Mouse (Mus musculus): ENCODE measurements at regions not wholly inside any gene's neighbourhood (a gene's known extent, or its start where the extent isn't known, plus 50 kb on each side); places are given as distances from the start of the nearest gene placed in this dataset.
"Not testable (repeated sequence)": the region's sequence is repeated elsewhere in the genome, so short reads cannot be mapped to it uniquely, and the experiment has no call there.

DNA sequence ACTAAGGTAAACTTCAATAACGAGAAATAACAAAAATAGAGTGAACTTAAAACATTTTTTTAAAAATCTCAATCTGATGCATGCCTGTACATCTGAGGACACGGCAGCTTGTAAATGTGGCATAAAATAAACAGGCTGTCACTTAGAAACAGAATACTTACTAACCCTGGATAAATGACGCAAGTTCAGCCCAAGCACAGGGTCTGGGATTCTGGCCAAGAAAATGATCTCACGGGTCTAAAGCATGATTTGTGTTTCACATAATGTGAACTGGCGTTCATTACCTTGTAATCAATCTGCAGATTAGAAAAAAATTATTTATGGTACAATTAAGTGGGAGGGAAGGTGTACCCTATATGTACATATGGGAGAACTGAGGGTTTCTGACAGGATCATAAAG lies 512.1 kb upstream of the Vrk2 start:
- DNase-seq (ENCODE audit: extremely low read depth, insufficient read length, low spot score): no peak

DNA sequence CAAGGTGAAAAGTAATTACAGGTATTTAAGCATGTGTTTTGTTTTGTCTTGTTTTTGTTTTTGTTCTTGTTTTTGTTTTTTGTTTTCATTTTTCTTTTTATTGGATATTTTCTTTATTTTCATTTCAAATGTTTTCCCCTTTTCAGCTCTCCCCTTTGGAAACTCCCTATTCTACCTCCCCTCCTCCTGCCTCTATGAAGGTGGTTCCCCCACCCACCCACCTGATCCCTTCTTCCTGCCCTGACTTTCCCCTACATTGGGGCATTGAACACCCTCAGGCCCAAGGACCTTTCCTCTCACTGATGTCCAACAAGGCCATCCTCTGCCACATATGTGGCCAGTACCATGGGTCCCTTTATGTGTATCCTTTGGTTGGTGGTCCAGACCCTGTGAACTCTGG lies 509.1 kb upstream of the Vrk2 start:
- no peak for DNase-seq (ENCODE audit: extremely low read depth, insufficient read length, low spot score)

DNA sequence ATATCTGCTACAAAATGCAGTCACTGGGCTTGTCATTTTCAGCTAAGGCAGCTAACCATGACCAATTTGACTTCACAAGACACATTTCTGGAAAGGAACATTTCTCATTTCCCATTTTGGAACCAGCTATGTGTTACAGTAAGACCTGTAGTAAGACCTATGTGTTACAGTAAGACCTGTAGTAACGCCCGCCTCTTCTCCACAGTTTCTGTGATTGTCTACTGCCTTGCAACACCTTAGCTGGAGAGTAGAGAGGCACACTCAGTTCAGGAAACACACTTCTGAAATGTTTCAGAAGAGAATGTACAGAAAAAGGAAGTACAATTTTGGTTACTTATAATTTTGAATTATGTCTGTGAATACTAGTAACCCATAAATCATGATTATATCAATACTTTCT lies 508.2 kb upstream of the Vrk2 start:
- no peak for DNase-seq (ENCODE audit: extremely low read depth, insufficient read length, low spot score)

DNA sequence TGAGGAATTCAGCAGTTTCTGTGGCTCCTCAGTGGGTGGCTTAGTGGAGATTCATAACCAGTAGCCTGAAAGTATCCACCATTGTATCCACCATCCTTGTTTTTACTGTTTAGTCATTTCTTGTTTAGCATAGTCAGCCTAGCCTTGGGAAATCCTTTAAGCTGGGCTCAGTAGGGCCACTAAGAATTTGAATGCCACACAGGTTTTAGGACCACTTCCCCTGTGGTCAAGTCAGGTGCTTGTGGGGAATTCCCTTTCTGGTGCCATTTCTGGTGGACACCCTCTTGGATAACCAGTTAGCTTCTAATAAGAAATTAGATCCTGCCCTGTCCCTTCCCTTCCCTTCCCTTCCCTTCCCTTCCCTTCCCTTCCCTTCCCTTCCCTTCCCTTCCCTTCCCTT lies 502.8 kb upstream of the Vrk2 start:
- DNase-seq (ENCODE audit: extremely low read depth, insufficient read length, low spot score): no peak

DNA sequence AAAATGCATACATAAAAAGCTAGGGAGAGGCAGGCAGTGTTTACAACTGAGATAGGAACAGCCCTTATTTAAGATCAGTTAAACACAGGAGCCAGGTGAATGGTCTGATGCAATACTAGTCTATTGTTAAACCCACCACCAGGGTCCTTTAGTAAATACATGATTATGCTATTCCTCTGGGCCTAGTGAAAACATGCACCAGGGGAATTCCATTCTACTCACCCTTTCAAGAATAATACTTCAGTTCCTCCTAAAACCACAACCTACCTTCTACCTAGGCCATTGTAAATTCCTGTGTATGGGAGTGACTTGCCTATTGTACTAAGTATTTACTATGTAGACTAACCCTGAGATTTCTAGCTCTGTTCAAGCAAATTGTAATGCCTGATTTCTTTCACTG lies 501.7 kb upstream of the Vrk2 start:
- DNase-seq (ENCODE audit: extremely low read depth, insufficient read length, low spot score): not testable (repeated sequence)

DNA sequence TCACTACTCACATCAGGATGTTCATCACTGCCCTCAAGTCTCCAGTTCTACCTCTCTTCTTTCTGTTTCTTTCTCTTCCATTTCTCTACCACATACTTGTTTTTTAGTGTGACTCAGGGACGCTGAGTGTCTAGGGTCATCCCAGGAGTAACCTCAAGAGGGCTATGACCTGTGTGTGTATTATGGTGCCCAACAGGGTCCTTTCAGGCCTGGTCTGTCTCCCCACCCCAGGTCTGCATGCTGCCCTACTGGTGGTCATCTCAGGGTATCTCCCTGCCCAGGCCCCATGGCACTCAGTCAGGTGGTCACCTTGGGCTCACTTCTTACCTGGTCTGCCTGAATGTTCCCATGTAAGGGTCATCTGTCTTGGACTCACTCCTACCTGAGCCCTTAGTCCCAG lies 492.7 kb upstream of the Vrk2 start:
- no peak for DNase-seq (ENCODE audit: extremely low read depth, insufficient read length, low spot score)

DNA sequence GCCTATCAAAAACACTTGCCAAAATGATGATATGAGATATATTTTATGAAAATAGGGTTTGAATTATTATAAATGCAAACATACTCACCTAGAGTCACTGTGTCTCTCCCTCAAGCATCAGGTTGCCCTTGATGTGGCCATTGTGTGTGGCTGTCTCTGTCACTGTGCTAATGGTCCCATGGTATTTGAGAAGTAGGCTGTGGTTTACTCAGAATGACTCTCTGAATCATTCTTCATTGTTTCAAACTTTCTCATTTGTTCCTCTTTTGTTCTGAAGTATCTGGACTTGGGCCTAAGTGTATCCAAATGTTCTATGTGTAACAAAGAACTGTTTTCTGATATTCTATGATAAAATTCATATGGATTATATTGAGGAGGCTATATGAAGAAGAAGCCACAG lies 487.4 kb upstream of the Vrk2 start:
- DNase-seq (ENCODE audit: extremely low read depth, insufficient read length, low spot score): no peak

DNA sequence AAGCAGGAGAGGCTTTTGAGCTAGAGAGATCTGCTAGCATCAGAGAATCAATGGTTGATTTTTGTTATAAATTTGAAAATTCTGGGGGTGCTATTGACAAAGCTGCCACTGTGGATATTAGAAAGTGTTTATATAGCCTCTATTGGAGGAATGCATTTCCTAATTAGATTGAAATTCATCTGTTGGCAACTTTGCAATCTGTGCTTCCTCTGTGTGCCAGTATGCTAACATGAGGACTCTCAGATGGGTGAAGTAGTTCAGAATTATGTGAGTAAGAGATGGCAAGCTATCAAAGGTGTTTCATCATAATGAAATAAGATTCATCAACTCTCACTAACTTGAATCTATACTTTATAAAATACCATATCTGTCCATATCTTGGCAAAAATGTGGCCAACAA lies 476.6 kb upstream of the Vrk2 start:
- DNase-seq (ENCODE audit: extremely low read depth, insufficient read length, low spot score): no peak

DNA sequence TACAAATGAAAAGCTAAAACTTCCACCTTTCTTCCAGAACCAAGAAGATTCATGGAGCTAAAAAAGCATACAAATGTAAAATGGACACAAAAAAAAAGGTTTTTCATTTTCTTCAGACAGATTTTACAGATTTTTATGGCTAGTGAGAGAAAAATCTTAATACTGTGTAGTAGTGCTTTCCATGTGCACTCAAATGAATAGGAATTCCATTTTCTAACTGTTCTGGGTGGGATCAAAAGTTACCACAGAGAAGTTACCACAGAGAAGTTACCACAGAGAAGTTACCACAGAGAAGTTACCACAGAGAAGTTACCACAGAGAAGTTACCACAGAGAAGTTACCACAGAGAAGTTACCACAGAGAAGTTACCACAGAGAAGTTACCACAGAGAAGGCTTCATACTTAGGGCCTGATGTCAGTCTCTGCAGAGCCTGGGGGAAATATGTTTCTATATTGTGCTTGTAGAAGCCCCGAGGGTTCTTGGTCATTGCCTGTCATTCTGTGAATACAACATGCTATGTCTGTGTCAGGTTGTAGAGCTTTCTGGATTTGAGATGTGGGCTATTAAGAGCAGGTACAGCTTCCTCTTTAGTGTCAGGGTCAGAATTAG lies 433.5 kb upstream of the Vrk2 start:
- DNase-seq (ENCODE audit: extremely low read depth, insufficient read length, low spot score): no peak

DNA sequence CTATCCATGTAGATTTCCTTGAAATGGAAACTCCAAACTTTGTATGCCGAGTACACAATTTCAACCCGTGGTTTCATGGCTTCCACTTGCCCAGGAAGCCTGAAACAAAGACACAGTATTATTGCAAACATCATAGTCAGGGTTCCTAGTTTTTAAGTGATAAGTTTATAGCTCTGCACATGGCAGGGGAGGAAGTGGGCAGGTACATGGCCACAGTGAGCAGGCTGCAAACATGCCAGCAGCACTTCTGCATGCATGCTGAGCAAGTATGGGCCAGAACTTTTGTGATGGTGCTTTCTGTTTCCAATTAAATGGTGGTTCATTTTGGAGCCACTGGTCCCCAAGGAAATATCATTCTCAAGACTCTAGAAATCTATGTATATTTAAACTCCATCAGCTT lies 431.7 kb upstream of the Vrk2 start:
- DNase-seq (ENCODE audit: extremely low read depth, insufficient read length, low spot score): no peak

DNA sequence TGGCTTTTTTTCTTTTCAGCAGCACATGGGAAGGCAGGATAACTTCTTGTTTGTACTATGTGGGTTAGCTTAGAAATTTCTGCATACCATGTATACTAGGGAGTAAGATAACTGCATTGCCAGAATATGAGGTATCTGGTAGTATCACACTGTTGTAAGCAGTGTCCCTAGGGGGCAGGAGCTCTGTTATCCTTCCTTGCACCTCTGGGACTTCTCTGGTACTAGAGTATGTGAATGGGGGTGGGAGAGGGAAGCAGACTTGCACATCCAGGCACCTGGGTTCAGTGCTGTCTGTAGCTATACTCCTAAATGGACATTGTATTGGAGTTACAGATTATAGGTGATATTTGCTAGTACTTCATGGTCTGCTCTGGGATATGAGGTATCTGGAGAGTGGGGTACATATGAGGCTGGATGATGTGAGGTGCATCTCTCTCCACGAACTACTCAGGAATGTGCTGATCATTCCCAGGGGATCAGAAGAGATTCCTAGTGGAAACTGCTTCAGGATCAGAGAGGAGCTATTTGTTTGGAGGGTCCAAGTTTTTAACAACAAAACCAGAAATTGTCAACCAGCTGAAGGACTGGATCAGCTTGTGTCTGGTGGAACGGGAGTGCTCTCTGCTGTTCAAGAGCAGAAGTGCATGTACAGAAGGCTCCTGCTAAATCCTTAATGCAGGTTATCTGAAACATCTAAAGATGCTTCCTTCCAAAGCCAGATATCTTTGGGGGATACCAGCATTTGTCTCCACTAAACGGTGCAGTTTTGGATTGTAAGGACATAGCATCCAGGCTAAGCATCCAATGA lies 402.7 kb upstream of the Vrk2 start:
- no peak for DNase-seq (ENCODE audit: extremely low read depth, insufficient read length, low spot score)

DNA sequence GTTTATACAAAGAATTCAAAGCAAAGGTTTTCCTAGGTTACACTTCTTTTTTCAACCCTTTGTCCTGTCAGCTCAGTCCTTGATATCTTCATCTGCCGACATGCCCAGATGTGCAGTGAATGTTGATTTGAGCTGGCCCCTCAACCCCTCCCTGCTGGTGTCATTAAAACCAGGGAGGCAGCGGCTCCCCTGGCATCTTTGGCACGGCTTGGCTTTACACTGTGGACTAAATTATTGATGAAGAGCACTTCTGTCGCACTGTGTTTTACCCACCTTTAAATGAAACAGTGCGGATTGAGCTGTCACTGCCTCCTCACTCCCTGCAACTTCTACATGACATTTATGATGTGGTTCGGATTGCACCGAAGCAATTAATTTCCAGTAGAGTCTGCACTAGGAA lies 387.4 kb upstream of the Vrk2 start:
- DNase-seq (ENCODE audit: extremely low read depth, insufficient read length, low spot score): no peak

DNA sequence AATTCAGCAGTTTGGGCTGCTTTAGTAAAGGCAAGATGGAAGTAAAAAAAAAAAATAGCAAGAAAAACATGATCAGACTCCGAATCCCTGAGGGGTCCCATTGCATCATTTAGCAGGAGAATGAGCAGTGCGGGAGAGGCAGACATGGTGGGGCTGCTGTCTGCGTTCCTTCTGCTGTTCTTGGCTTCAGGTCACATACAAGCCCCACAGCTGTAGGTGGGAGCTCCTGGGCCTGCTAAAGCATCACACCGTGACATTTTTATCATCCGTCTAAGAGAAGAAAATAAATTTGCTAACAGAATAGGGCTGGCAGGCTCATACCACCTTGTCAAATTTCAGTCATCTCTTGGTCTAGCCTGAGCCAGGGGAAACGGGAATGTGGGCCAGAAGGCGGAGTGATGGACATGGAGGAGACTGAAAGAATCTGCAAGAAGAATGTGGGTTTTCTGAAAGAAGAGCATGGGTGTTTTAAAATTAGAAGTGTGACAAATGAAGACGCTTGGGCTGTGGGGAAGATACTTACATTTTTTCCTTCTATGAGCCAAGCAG lies 378.8 kb upstream of the Vrk2 start:
- DNase-seq (ENCODE audit: extremely low read depth, insufficient read length, low spot score): no peak

DNA sequence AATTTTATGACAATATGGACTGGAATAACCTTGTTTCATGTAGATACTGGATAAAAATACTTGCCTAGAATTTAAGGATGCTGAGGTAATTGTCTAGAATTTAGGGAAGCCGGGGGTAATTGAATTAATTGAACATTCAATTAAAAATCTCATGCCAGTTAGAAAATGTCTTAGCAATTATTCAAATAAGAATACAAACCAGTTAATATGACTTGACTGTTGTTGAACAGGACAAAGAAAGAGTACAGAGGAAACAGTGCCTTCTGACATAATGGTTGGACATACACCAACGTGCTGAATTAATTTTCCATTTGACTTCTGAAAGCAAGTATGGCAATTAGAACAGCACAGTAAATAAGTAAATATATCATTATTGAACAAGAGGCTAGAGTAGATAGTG lies 377.4 kb upstream of the Vrk2 start:
- DNase-seq (ENCODE audit: extremely low read depth, insufficient read length, low spot score): no peak

DNA sequence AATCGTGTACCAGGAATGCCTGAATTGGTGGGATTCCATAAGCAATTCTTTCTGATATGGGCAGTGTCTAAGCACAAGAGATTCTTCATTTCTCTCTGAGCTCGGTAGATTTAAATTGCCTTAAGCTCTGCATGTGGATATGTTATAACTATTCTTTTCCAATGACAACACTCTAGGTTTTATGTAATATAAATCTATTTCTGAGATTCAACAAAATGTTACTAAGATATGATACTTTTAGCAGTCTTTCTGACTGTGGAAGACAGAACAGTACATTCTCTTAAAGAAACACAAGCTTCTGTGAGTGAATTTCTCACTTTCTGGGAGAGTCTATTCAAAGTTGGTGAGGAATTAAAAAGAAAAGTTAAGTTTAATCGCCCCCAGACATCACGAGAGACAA lies 373.6 kb upstream of the Vrk2 start:
- no peak for DNase-seq (ENCODE audit: extremely low read depth, insufficient read length, low spot score)

DNA sequence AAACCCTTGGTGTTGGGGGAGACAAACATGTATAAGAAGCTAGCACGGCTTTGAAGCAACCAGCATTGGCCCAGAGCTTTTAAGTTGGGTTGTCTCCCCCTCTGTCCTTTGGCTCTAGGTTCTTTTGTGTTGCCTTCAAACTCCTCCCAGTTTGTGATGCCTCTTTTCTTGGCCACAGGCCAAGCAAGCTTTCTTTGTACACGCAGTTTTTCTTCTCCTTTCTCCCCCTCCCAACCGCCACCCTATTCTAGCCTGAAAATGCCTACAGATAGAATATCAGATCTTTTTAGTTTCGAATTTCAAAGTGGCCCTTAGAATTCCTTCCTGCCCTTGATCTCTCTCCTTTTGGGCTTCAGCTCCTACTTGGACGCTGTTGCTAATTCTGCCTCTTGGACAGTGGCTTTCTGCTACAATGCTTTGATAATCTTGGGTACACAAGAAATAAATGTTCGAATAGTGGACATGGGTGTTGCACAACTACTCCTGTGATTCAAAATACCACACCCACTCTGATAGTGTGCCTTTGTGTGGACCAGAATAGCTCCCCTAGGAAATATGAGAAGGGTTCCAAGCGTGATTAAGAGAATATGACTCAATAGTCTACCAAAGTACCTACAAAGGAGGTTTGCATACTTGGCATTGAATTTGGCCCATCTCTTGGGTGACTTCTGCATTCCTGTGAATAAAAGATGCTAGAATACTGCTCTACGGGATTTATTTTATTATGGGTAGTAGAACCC lies 369.3 kb upstream of the Vrk2 start:
- no peak for DNase-seq (ENCODE audit: extremely low read depth, insufficient read length, low spot score)

DNA sequence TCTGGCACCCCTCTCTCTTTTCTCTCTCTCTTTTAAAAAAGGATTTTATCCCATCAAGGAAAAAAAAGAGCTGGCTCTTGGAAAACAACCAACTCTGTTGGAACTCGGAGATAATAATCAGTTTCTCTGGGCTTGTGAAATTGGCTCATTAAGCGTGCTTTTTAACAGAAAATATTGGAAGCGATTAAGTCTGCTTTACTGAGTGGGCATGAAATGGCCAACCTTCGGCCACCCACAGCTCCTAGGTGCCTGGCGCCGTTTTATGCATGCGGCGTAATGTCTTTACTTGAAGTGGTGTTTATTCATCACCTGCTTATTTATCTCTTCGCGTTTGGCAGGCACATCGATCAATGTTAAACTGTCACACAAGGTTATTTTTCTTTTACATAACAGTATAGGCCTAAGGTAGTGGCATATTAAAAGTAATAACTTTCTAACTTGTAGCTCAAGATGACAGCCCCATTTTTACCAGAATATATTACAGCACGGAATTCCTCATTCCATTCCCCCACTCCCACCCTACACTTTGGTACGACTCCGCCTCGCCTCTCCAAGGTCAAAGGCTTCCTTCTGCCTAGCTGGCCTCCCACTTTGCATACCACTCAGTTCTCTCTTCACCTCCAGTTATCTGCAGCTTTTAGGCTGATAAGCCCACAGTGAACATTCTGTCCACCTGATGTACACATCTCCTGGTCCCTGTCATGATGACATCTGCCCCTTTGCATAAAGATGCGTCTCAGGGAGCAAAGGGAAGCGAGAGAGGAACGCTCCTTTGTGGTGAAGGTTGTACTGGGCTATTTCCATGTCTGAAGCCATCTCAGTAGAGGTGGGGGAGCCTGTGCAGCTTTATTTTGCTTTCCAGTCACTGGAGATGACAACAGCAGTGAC lies 368.5 kb upstream of the Vrk2 start:
- DNase-seq (ENCODE audit: extremely low read depth, insufficient read length, low spot score): no peak

DNA sequence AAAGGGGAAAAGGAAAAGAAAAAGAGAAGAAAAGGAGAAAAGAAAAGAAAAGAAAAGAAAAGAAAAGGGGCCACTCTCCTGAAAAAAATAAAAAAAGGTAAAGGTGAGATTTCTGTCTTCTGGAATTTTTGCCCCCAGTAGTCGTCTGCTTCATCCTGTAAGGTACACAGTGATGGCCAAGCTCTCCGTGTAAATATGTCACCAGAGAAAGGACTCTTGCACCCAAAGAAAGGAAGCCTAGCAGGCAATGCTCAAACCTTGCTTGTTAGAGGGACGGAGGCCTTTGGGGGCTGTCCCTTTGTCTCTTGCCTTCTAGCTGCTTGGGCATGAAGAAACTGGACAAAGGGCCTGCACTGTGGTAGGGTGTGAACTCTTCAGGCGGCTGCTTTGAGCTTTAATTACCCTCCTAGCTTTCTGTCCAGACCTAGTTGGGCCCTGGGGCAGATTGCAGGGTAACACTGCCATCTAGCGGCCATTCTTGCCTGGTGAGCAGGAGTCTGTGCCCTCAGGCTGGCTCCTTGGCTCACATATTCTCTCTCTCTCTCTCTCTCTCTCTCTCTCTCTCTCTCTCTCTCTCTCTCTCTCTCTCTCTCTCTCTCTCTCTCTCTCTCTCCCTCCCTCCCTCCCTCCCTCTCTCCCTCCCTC lies 367.7 kb upstream of the Vrk2 start:
- DNase-seq (ENCODE audit: extremely low read depth, insufficient read length, low spot score): peak; percentile 32

DNA sequence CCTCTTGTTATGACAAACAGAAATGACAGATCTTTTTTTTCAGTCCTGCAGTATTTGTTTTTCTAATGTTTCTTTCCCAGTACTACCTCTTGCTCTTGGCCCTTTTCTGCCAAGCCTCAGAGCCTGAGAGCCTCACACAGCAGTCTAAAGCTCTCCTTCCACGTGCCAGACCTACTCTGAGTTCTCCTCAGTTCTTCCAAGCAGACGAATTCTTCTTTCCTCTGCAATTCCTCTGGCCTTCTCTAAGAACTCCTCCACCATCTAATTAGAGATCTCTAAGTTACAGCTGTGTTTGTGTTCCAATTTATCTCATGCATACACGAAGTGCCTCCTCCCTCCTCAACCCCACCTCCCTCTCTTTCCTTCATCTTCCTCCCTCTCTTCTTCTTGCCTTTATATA lies 362.4 kb upstream of the Vrk2 start:
- DNase-seq (ENCODE audit: extremely low read depth, insufficient read length, low spot score): no peak

DNA sequence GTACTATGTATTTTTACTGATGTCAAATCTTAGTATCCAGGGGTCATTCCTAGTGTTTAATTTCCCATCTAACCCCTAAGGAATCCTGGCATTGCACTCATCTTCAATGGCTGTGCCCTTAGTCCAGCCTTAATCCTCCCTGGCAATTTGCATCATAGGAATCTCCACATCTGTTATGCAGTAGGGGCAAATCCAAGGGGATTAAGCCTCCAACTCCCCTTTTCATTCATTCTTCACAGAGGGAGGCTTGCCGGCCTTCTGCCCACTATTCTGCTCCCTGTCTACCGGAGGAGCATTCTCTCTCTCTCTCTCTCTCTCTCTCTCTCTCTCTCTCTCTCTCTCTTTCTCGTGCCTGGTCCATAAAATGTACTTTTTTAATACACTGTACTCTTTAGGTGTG lies 338.0 kb upstream of the Vrk2 start:
- no peak for DNase-seq (ENCODE audit: extremely low read depth, insufficient read length, low spot score)
